Mouse (Mus musculus): ENCODE data around the gene Cul7.
A peak's percentile ranks its signal among the peaks of the same experiment; 100 is the strongest.

Cul7 gene

GRCm38 (mm10) chr17:46628791-46629684 lies 21.1 kb upstream of the Cul7 start, which contains the start of gene Ptk7:
TSS of gene Ptk7 (minus strand) at chr17:46629504.
- peak in 1 of 2 experiments; percentile 69 for DNase-seq (ENCODE audit: low spot score in 2 of 2)

- DNase-seq (ENCODE audit: low spot score in 2 of 2) = no peak
Observed at GRCm38 (mm10) chr17:46629685-46630441, 20.3 kb upstream of the Cul7 start.

- peak; percentile 59 for DNase-seq (ENCODE audit: low spot score in 2 of 2)
Observed at GRCm38 (mm10) chr17:46636831-46637523, 13.2 kb upstream of the Cul7 start.

GRCm38 (mm10) chr17:46639929-46640328 lies 10.2 kb upstream of the Cul7 start:
- DNase-seq (ENCODE audit: low spot score in 2 of 2) = no peak

GRCm38 (mm10) chr17:46642060-46642459 lies 8.1 kb upstream of the Cul7 start:
- no peak for DNase-seq (ENCODE audit: low spot score in 2 of 2)

- DNase-seq (ENCODE audit: low spot score in 2 of 2) = no peak
Observed at GRCm38 (mm10) chr17:46644152-46644805, 5.9 kb upstream of the Cul7 start.

- no peak for DNase-seq (ENCODE audit: low spot score in 2 of 2)
Observed at GRCm38 (mm10) chr17:46644916-46645475, 5.1 kb upstream of the Cul7 start.

- DNase-seq (ENCODE audit: low spot score in 2 of 2) = peak; percentile 98 to 100
Observed at GRCm38 (mm10) chr17:46645561-46646321, 4.4 kb upstream of the Cul7 start, which contains the start of the genes Klc4 and Mrpl2. TSS of gene Klc4 (minus strand) at chr17:46646022. TSS of gene Mrpl2 (plus strand) at chr17:46646229.

- DNase-seq (ENCODE audit: low spot score in 2 of 2) = no peak
Observed at GRCm38 (mm10) chr17:46646322-46646662, 3.8 kb upstream of the Cul7 start.

- no peak for DNase-seq (ENCODE audit: low spot score in 2 of 2)
Observed at GRCm38 (mm10) chr17:46647279-46647678, 2.9 kb upstream of the Cul7 start.

GRCm38 (mm10) chr17:46648436-46648835 lies 1.7 kb upstream of the Cul7 start:
- no peak for DNase-seq (ENCODE audit: low spot score in 2 of 2)

- DNase-seq (ENCODE audit: low spot score in 2 of 2) = no peak
Observed at GRCm38 (mm10) chr17:46649811-46650210, 326 bp upstream of the Cul7 start.

- DNase-seq (ENCODE audit: low spot score in 2 of 2) = no peak
Observed at GRCm38 (mm10) chr17:46651292-46651691, 1.2 kb downstream of the Cul7 start.

- DNase-seq (ENCODE audit: low spot score in 2 of 2) = no peak
Observed at GRCm38 (mm10) chr17:46651755-46652547, 1.8 kb downstream of the Cul7 start.

- DNase-seq (ENCODE audit: low spot score in 2 of 2) = no peak
Observed at GRCm38 (mm10) chr17:46656054-46656453, 5.9 kb downstream of the Cul7 start.

GRCm38 (mm10) chr17:46661351-46661750 lies 11.2 kb downstream of the Cul7 start:
- no peak for DNase-seq (ENCODE audit: low spot score in 2 of 2)

- no peak for DNase-seq (ENCODE audit: low spot score in 2 of 2)
Observed at GRCm38 (mm10) chr17:46661981-46662380, 11.8 kb downstream of the Cul7 start.

- no peak for DNase-seq (ENCODE audit: low spot score in 2 of 2)
Observed at GRCm38 (mm10) chr17:46662730-46663129, 12.6 kb downstream of the Cul7 start.

- no peak for DNase-seq (ENCODE audit: low spot score in 2 of 2)
Observed at GRCm38 (mm10) chr17:46667712-46668111, 17.6 kb downstream of the Cul7 start.

GRCm38 (mm10) chr17:46669911-46670310 lies 19.8 kb downstream of the Cul7 start:
- no peak for DNase-seq (ENCODE audit: low spot score in 2 of 2)

Data from frontal cortex, postnatal 14 days (tissue).